Mouse (Mus musculus) fibroblast of lung, adult 2 months (primary cell): ENCODE results near the gene Trim41.
"Not testable (repeated sequence)": the region's sequence is repeated elsewhere in the genome, so short reads cannot be mapped to it uniquely, and the experiment has no call there.

Experiments used
- DNase-seq: peaks from one replicate; pipeline ENCODE4 v3.0.0-alpha.2; 2011; ENCODE audit warnings: low read depth

The Trim41 gene

GRCm38 (mm10) chr11:48813782-48814181 is 3.4 kb downstream of the Trim41 start:
- no peak for DNase-seq

GRCm38 (mm10) chr11:48810142-48810541 is 7.0 kb downstream of the Trim41 start:
- DNase-seq: no peak

- no peak for DNase-seq
These were observed 7.7 kb downstream of the Trim41 start for GRCm38 (mm10) chr11:48809434-48809830.

- no peak for DNase-seq
These were observed 8.3 kb downstream of the Trim41 start for GRCm38 (mm10) chr11:48808737-48809433.

- DNase-seq: no peak
These were observed 8.9 kb downstream of the Trim41 start for GRCm38 (mm10) chr11:48808304-48808646.

GRCm38 (mm10) chr11:48807563-48808303 is 9.4 kb downstream of the Trim41 start:
- DNase-seq: no peak

- no peak for DNase-seq
These were observed 10.1 kb downstream of the Trim41 start for GRCm38 (mm10) chr11:48806856-48807562.

- no peak for DNase-seq
These were observed 12.2 kb downstream of the Trim41 start for GRCm38 (mm10) chr11:48804922-48805321.

- no peak for DNase-seq
These were observed 13.2 kb downstream of the Trim41 start for GRCm38 (mm10) chr11:48803988-48804387.

- DNase-seq: no peak
These were observed 15.1 kb downstream of the Trim41 start for GRCm38 (mm10) chr11:48801831-48802772.

- DNase-seq: peak; percentile 94
These were observed 17.0 kb downstream of the Trim41 start, which contains the start of gene Rack1 for GRCm38 (mm10) chr11:48799921-48800701. TSS of gene Rack1 (plus strand) at chr11:48800332.

- DNase-seq: no peak
These were observed 17.9 kb downstream of the Trim41 start for GRCm38 (mm10) chr11:48798984-48799920.

GRCm38 (mm10) chr11:48798308-48798707 is 18.8 kb downstream of the Trim41 start:
- DNase-seq: no peak

- no peak for DNase-seq
These were observed 19.9 kb downstream of the Trim41 start for GRCm38 (mm10) chr11:48797287-48797686.

- no peak for DNase-seq
These were observed 20.9 kb downstream of the Trim41 start for GRCm38 (mm10) chr11:48796290-48796689.

- DNase-seq: no peak
These were observed 21.9 kb downstream of the Trim41 start for GRCm38 (mm10) chr11:48795221-48795620.

- no peak for DNase-seq
These were observed 24.0 kb downstream of the Trim41 start for GRCm38 (mm10) chr11:48793184-48793583.

GRCm38 (mm10) chr11:48791894-48792293 is 25.3 kb downstream of the Trim41 start:
- DNase-seq: not testable (repeated sequence)

GRCm38 (mm10) chr11:48790946-48791345 is 26.2 kb downstream of the Trim41 start:
- DNase-seq: no peak
